Mouse (Mus musculus): Measurements from ENCODE around the gene Emg1. TPM values are rescaled to one million over a fixed set of nuclear protein-coding genes. Genes with fewer than 3 reads are reported as not detected.
A peak's percentile ranks its signal among the peaks of the same experiment; 100 is the strongest.

The Emg1 gene
- total RNA-seq, 4 experiments from 2014 or later = 50.1 to 57.2 (median 52.5) TPM

- peak; percentile 89 to 90 for DNase-seq (ENCODE audit: low spot score in 2 of 2)
These were observed 29.1 kb upstream of the Emg1 start, which contains the start of gene Grcc10 for GRCm38 (mm10) chr6:124740888-124741761. Gene Grcc10 (minus strand): TSS chr6:124741374.

- DNase-seq (ENCODE audit: low spot score in 2 of 2) = no peak
These were observed 28.4 kb upstream of the Emg1 start for GRCm38 (mm10) chr6:124740211-124740887.

GRCm38 (mm10) chr6:124739231-124739796, 27.3 kb upstream of the Emg1 start:
- DNase-seq (ENCODE audit: low spot score in 2 of 2) = no peak

GRCm38 (mm10) chr6:124738511-124739023, 26.6 kb upstream of the Emg1 start, which contains the start of gene Ptpn6:
Gene Ptpn6 (minus strand): TSS chr6:124738714.
- no peak for DNase-seq (ENCODE audit: low spot score in 2 of 2)

GRCm38 (mm10) chr6:124737040-124737439, 25.1 kb upstream of the Emg1 start:
- DNase-seq (ENCODE audit: low spot score in 2 of 2) = no peak

GRCm38 (mm10) chr6:124734417-124734816, 22.4 kb upstream of the Emg1 start:
- DNase-seq (ENCODE audit: low spot score in 2 of 2) = no peak

- DNase-seq (ENCODE audit: low spot score in 2 of 2) = no peak
These were observed 20.7 kb upstream of the Emg1 start for GRCm38 (mm10) chr6:124732476-124733370.

- no peak for DNase-seq (ENCODE audit: low spot score in 2 of 2)
These were observed 19.1 kb upstream of the Emg1 start for GRCm38 (mm10) chr6:124731038-124731437.

GRCm38 (mm10) chr6:124729850-124730705, 18.1 kb upstream of the Emg1 start:
- DNase-seq (ENCODE audit: low spot score in 2 of 2) = no peak

GRCm38 (mm10) chr6:124728621-124729020, 16.6 kb upstream of the Emg1 start:
- DNase-seq (ENCODE audit: low spot score in 2 of 2) = no peak

GRCm38 (mm10) chr6:124724472-124724871, 12.5 kb upstream of the Emg1 start:
- DNase-seq (ENCODE audit: low spot score in 2 of 2) = no peak

GRCm38 (mm10) chr6:124723541-124723940, 11.6 kb upstream of the Emg1 start:
- DNase-seq (ENCODE audit: low spot score in 2 of 2) = no peak

GRCm38 (mm10) chr6:124722876-124723473, 11.0 kb upstream of the Emg1 start:
- no peak for DNase-seq (ENCODE audit: low spot score in 2 of 2)

- DNase-seq (ENCODE audit: low spot score in 2 of 2) = no peak
These were observed 8.9 kb upstream of the Emg1 start for GRCm38 (mm10) chr6:124720904-124721303.

- no peak for DNase-seq (ENCODE audit: low spot score in 2 of 2)
These were observed 7.5 kb upstream of the Emg1 start for GRCm38 (mm10) chr6:124719354-124719978.

GRCm38 (mm10) chr6:124718703-124719102, 6.7 kb upstream of the Emg1 start:
- no peak for DNase-seq (ENCODE audit: low spot score in 2 of 2)

GRCm38 (mm10) chr6:124717968-124718367, 6.0 kb upstream of the Emg1 start:
- DNase-seq (ENCODE audit: low spot score in 2 of 2) = no peak

- DNase-seq (ENCODE audit: low spot score in 2 of 2) = no peak
These were observed 5.0 kb upstream of the Emg1 start for GRCm38 (mm10) chr6:124716864-124717490.

GRCm38 (mm10) chr6:124712918-124713317, 940 bp upstream of the Emg1 start:
- DNase-seq (ENCODE audit: low spot score in 2 of 2) = no peak
